27 mouse cellular contexts compared by ENCODE assay signal in genomic region chr3:105223671-105224070, GRCm38 (mm10).
A peak's percentile ranks its signal among the peaks of the same experiment; 100 is the strongest.
DNase-seq lines count a peak whose midpoint lies in the region; ATAC-seq and TF ChIP-seq lines count a peak whose summit lies in the region.
"Had no signal": no experiment of that assay in that cellular context is flagged by ENCODE, and none has a peak within 500 bp of the region (broad histone marks: within the 10 kb centered on the region; RNA-seq: fewer than 3 reads in every experiment).

No protein-coding gene starts in this region.

- no peak overlapping the region for H3K4me2 ChIP-seq in kidney, embryonic 16.5 days (replicated peaks; ENCODE audit: low read depth, low read length)
- H3K4me2 ChIP-seq: hindbrain, embryonic 12.5 days; limb, embryonic 12.5 days; liver, embryonic 12.5 days; midbrain, embryonic 13.5 days had no signal

- H3K4me1 ChIP-seq in kidney, embryonic 16.5 days (ENCODE audit: insufficient read depth, low read length) = no peaks in the 10 kb centered on the region
- peaks cover 11% of the 10 kb centered on the region for H3K4me1 ChIP-seq in olfactory bulb, adult 2 months (ENCODE audit: control insufficient read depth, insufficient read depth, low read length)
- H3K4me1 ChIP-seq: liver, embryonic 12.5 days had no signal

- no peak overlapping the region for H3K27ac ChIP-seq in kidney, embryonic 16.5 days (ENCODE audit: low read length)
- H3K27ac ChIP-seq in olfactory bulb, adult 2 months (ENCODE audit: insufficient read depth, low read depth, low read length) = 0 out of 2 replicates have a peak overlapping the region, but pooled peaks have one; percentile 20
- H3K27ac ChIP-seq: forebrain, embryonic 10.5 days; heart, adult 2 months; hindbrain, embryonic 12.5 days; layer of hippocampus, adult 2 months; limb, embryonic 12.5 days; liver, embryonic 12.5 days; midbrain, embryonic 13.5 days had no signal

- no peak overlapping the region for H3K9ac ChIP-seq in kidney, embryonic 16.5 days (replicated peaks; ENCODE audit: low read length)
- H3K9ac ChIP-seq: hindbrain, embryonic 12.5 days; limb, embryonic 12.5 days; liver, embryonic 12.5 days; midbrain, embryonic 13.5 days had no signal

- TF ChIP-seq CTCF in olfactory bulb, adult 2 months (IDR thresholded peaks at IDR 0.05; ENCODE audit: insufficient read depth, low read depth, low read length) = no peak

- no peaks in the 10 kb centered on the region for H3K27me3 ChIP-seq in kidney, embryonic 16.5 days (ENCODE audit: insufficient read depth, low read length)
- H3K27me3 ChIP-seq: hindbrain, embryonic 12.5 days; liver, embryonic 12.5 days; midbrain, embryonic 13.5 days; Patski had no signal

- WGBS in kidney, embryonic 16.5 days = 6% methylated on average over 4 of the region's 4 CpGs
- 69% methylated on average over 4 of the region's 4 CpGs for WGBS in olfactory bulb, adult 2 months

- ATAC-seq in kidney, embryonic 16.5 days (ENCODE audit: low FRiP score, low TSS enrichment) = no peak
- ATAC-seq: CD4-positive, CD25-positive, alpha-beta regulatory T cell, adult 4 months; forebrain, embryonic 16.5 days; intestine, postnatal 0 days; liver, embryonic 12.5 days; midbrain, embryonic 13.5 days had no signal

- no peaks in the 10 kb centered on the region for H3K9me3 ChIP-seq in kidney, embryonic 16.5 days (ENCODE audit: low read length)
- H3K9me3 ChIP-seq: forebrain, embryonic 10.5 days; hindbrain, embryonic 12.5 days; limb, embryonic 12.5 days; liver, embryonic 12.5 days; midbrain, embryonic 13.5 days had no signal

- no peak for TF ChIP-seq POLR2A in olfactory bulb, adult 2 months (IDR thresholded peaks at IDR 0.05; ENCODE audit: insufficient read depth, low read depth, low read length)

- DNase-seq in adrenal gland, postnatal 10 days = peak; percentile 19
- DNase-seq in adrenal gland, postnatal 25 days = no peak
- peak; percentile 38 for DNase-seq in kidney, postnatal 14 days
- DNase-seq in brain, adult 2 months (ENCODE audit: low read depth, low spot score) = peak; percentile 8
- no peak for DNase-seq in cerebellum, adult 8-10 months
- DNase-seq: adrenal gland, adult 8-10 months; cerebellum, adult 11-12 months; cerebellum, postnatal 14 days; gastrocnemius, postnatal 25 days; heart, adult 2 months; lung, adult 18-20 months; lung, postnatal 10 days; right cerebral cortex, postnatal 4 days; thymus, adult 18-20 months; thymus, postnatal 36 days had no signal

- no peaks in the 10 kb centered on the region for H3K36me3 ChIP-seq in kidney, embryonic 16.5 days (ENCODE audit: insufficient read depth, low read length)
- H3K36me3 ChIP-seq: forebrain, embryonic 10.5 days; hindbrain, embryonic 12.5 days; limb, embryonic 12.5 days; liver, embryonic 12.5 days; midbrain, embryonic 13.5 days had no signal

- no peak overlapping the region for H3K4me3 ChIP-seq in kidney, embryonic 16.5 days (ENCODE audit: low read length)
- H3K4me3 ChIP-seq in olfactory bulb, adult 2 months (ENCODE audit: insufficient read depth, low read depth, low read length) = no peak overlapping the region
- H3K4me3 ChIP-seq: forebrain, embryonic 10.5 days; heart, adult 2 months; hindbrain, embryonic 12.5 days; layer of hippocampus, adult 2 months; limb, embryonic 12.5 days; liver, embryonic 12.5 days; midbrain, embryonic 13.5 days had no signal

Comparison
In these comparisons a context has a peak if more than half of its experiments do, and no peak if none do; other contexts are left out.
1. DNase-seq: peak in adrenal gland, postnatal 10 days (single experiment), kidney, postnatal 14 days (single experiment) and brain, adult 2 months (single experiment); none in adrenal gland, postnatal 25 days (single experiment) and cerebellum, adult 8-10 months (single experiment).